18 mouse cellular contexts compared by ENCODE assay signal in the genomic region with DNA sequence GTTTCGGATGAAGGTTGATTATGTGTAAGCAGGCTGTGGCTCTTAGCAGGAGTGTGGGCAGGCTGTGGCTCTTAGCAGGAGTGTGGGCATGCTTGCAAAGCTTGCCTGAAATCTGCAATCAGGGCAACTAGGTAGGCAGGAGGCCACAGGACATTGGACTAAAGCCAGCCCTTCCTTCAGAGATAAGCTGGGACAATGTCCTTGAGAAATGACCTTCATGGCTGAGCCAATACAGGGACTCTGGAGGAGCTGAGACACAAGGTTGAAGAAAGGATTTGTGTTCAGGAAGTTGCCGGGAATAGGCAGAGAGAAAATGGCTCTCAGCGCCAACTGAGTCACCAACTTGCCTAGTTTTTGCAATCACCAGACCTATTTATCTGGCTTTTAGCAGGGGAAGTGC.
"Had no signal": no experiment of that assay in that cellular context is flagged by ENCODE, and none has a peak within 500 bp of the region (broad histone marks: within the 10 kb centered on the region; RNA-seq: fewer than 3 reads in every experiment).

No protein-coding gene starts in this region.

- H3K4me2 ChIP-seq: limb, embryonic 13.5 days; liver, embryonic 11.5 days; liver, embryonic 15.5 days; lung, embryonic 14.5 days; neural tube, embryonic 15.5 days; stomach, embryonic 15.5 days had no signal

- H3K36me3 ChIP-seq: limb, embryonic 13.5 days; liver, embryonic 15.5 days; midbrain, embryonic 10.5 days; neural tube, embryonic 15.5 days; stomach, embryonic 15.5 days had no signal

- H3K9me3 ChIP-seq: limb, embryonic 13.5 days; liver, embryonic 15.5 days; midbrain, embryonic 10.5 days; neural tube, embryonic 15.5 days; stomach, embryonic 15.5 days had no signal

- H3K27me3 ChIP-seq: limb, embryonic 13.5 days; liver, embryonic 15.5 days; neural tube, embryonic 15.5 days; stomach, embryonic 15.5 days had no signal

- H3K27ac ChIP-seq: limb, embryonic 13.5 days; liver, embryonic 15.5 days; midbrain, embryonic 10.5 days; neural tube, embryonic 15.5 days; stomach, embryonic 15.5 days had no signal

- H3K4me1 ChIP-seq: liver, embryonic 15.5 days; neural tube, embryonic 15.5 days; stomach, embryonic 15.5 days had no signal

- H3K9ac ChIP-seq: limb, embryonic 13.5 days; liver, embryonic 15.5 days; lung, embryonic 14.5 days; neural tube, embryonic 15.5 days; stomach, embryonic 15.5 days had no signal

- H3K4me3 ChIP-seq: limb, embryonic 13.5 days; liver, embryonic 15.5 days; midbrain, embryonic 10.5 days; myocyte; neural tube, embryonic 15.5 days; stomach, embryonic 15.5 days had no signal

- DNase-seq: kidney, adult 18-20 months; kidney, postnatal 25 days; layer of hippocampus, adult 9-11 months; layer of hippocampus, postnatal 36 days; lung, embryonic 14.5 days; lung, postnatal 10 days; lung, postnatal 4 days; midbrain, embryonic 14.5 days; right cerebral cortex, postnatal 4 days; spleen, adult 18-20 months; thymus, postnatal 14 days had no signal
